Mouse (Mus musculus): ENCODE measurements around the gene Gm21983.

Gene Gm21983

GRCm38 (mm10) chr7:27189271-27189931 lies 8.5 kb upstream of the Gm21983 start:
- DNase-seq (ENCODE audit: low read depth in 2 of 2, low spot score in 2 of 2) = no peak

- DNase-seq (ENCODE audit: low read depth in 2 of 2, low spot score in 2 of 2) = no peak
Measured at GRCm38 (mm10) chr7:27185986-27186385, 5.1 kb upstream of the Gm21983 start.

GRCm38 (mm10) chr7:27184964-27185363 lies 4.1 kb upstream of the Gm21983 start:
- DNase-seq (ENCODE audit: low read depth in 2 of 2, low spot score in 2 of 2) = peak; percentile 24 to 51

GRCm38 (mm10) chr7:27182498-27182897 lies 1.6 kb upstream of the Gm21983 start:
- DNase-seq (ENCODE audit: low read depth in 2 of 2, low spot score in 2 of 2) = no peak

GRCm38 (mm10) chr7:27180036-27180435 lies 850 bp downstream of the Gm21983 start:
- DNase-seq (ENCODE audit: low read depth in 2 of 2, low spot score in 2 of 2) = no peak

- no peak for DNase-seq (ENCODE audit: low read depth in 2 of 2, low spot score in 2 of 2)
Measured at GRCm38 (mm10) chr7:27179217-27179918, 1.5 kb downstream of the Gm21983 start.

GRCm38 (mm10) chr7:27178324-27179216 lies 2.3 kb downstream of the Gm21983 start, which contains the start of gene Rab4b:
Gene Rab4b (minus strand): TSS chr7:27178896.
- peak; percentile 98 to 99 for DNase-seq (ENCODE audit: low read depth in 2 of 2, low spot score in 2 of 2)

GRCm38 (mm10) chr7:27177942-27178323 lies 3.0 kb downstream of the Gm21983 start:
- no peak for DNase-seq (ENCODE audit: low read depth in 2 of 2, low spot score in 2 of 2)

- DNase-seq (ENCODE audit: low read depth in 2 of 2, low spot score in 2 of 2) = no peak
Measured at GRCm38 (mm10) chr7:27174896-27175295, 6.0 kb downstream of the Gm21983 start.

GRCm38 (mm10) chr7:27174496-27174895 lies 6.4 kb downstream of the Gm21983 start:
- DNase-seq (ENCODE audit: low read depth in 2 of 2, low spot score in 2 of 2) = no peak

- no peak for DNase-seq (ENCODE audit: low read depth in 2 of 2, low spot score in 2 of 2)
Measured at GRCm38 (mm10) chr7:27170981-27171380, 9.9 kb downstream of the Gm21983 start.

- no peak for DNase-seq (ENCODE audit: low read depth in 2 of 2, low spot score in 2 of 2)
Measured at GRCm38 (mm10) chr7:27168371-27168770, 12.5 kb downstream of the Gm21983 start.

GRCm38 (mm10) chr7:27167475-27168094 lies 13.3 kb downstream of the Gm21983 start:
- DNase-seq (ENCODE audit: low read depth in 2 of 2, low spot score in 2 of 2) = no peak

GRCm38 (mm10) chr7:27166614-27167474 lies 14.0 kb downstream of the Gm21983 start, which contains the start of gene Egln2:
Gene Egln2 (minus strand): TSS chr7:27166802.
- DNase-seq (ENCODE audit: low read depth in 2 of 2, low spot score in 2 of 2) = peak; percentile 92 to 95

- DNase-seq (ENCODE audit: low read depth in 2 of 2, low spot score in 2 of 2) = peak; percentile 67 to 75
Measured at GRCm38 (mm10) chr7:27166229-27166613, 14.7 kb downstream of the Gm21983 start.

GRCm38 (mm10) chr7:27165696-27166095 lies 15.2 kb downstream of the Gm21983 start:
- no peak for DNase-seq (ENCODE audit: low read depth in 2 of 2, low spot score in 2 of 2)

GRCm38 (mm10) chr7:27165007-27165655 lies 15.8 kb downstream of the Gm21983 start:
- DNase-seq (ENCODE audit: low read depth in 2 of 2, low spot score in 2 of 2) = no peak

GRCm38 (mm10) chr7:27164112-27164947 lies 16.6 kb downstream of the Gm21983 start:
- no peak for DNase-seq (ENCODE audit: low read depth in 2 of 2, low spot score in 2 of 2)

GRCm38 (mm10) chr7:27163450-27163805 lies 17.5 kb downstream of the Gm21983 start:
- DNase-seq (ENCODE audit: low read depth in 2 of 2, low spot score in 2 of 2) = no peak
